Comparison of ENCODE assay signal across 14 mouse cellular contexts in genomic region chr5:8488701-8489297, GRCm38 (mm10).
A peak's percentile ranks its signal among the peaks of the same experiment; 100 is the strongest.
DNase-seq lines count a peak whose midpoint lies in the region; ATAC-seq and TF ChIP-seq lines count a peak whose summit lies in the region.
"Had no signal": no experiment of that assay in that cellular context is flagged by ENCODE, and none has a peak within 500 bp of the region (broad histone marks: within the 10 kb centered on the region; RNA-seq: fewer than 3 reads in every experiment).

No protein-coding gene starts in this region.

- no peak for TF ChIP-seq CTCF in hindbrain, postnatal 0 days (IDR thresholded peaks at IDR 0.05; ENCODE audit: low read depth)

- H3K36me3 ChIP-seq in forebrain, embryonic 11.5 days (ENCODE audit: control insufficient read depth, insufficient read depth, low read length), result no peaks in the 10 kb centered on the region
- no peaks in the 10 kb centered on the region for H3K36me3 ChIP-seq in hindbrain, postnatal 0 days (ENCODE audit: insufficient read depth, low read length)
- H3K36me3 ChIP-seq: heart, embryonic 15.5 days; limb, embryonic 12.5 days; stomach, embryonic 15.5 days had no signal

- ATAC-seq in forebrain, embryonic 11.5 days (replicated peaks; ENCODE audit: low FRiP score), result peak; percentile 71
- peak; percentile 19 for ATAC-seq in hindbrain, postnatal 0 days

- peak; percentile 44 for DNase-seq in ES-CJ7 (ENCODE audit: low read depth, low spot score)
- peak; percentile 93 for DNase-seq in R1 (ENCODE audit: low read depth, low spot score)
- no peak for DNase-seq in forebrain, embryonic 11.5 days (ENCODE audit: low spot score)
- peak; percentile 16 for DNase-seq in hindbrain, postnatal 0 days (ENCODE audit: low spot score)
- DNase-seq in layer of hippocampus, adult 9-11 months, result no peak
- DNase-seq in thymus, postnatal 4 days, result no peak
- DNase-seq in cerebellum, adult 18-20 months, result no peak
- DNase-seq: lung, postnatal 10 days; spleen, adult 18-20 months had no signal

- no peak overlapping the region for H3K9ac ChIP-seq in forebrain, embryonic 11.5 days (ENCODE audit: low read length)
- no peak overlapping the region for H3K9ac ChIP-seq in hindbrain, postnatal 0 days (replicated peaks; ENCODE audit: low read length)
- H3K9ac ChIP-seq: heart, embryonic 15.5 days; limb, embryonic 12.5 days; liver, embryonic 14.5 days; stomach, embryonic 15.5 days had no signal

- H3K9me3 ChIP-seq in forebrain, embryonic 11.5 days (ENCODE audit: control insufficient read depth, low read length), result no peaks in the 10 kb centered on the region
- H3K9me3 ChIP-seq in hindbrain, postnatal 0 days (ENCODE audit: low read length), result no peaks in the 10 kb centered on the region
- H3K9me3 ChIP-seq: heart, embryonic 15.5 days; limb, embryonic 12.5 days; megakaryocyte, embryonic 14.5 days; stomach, embryonic 15.5 days had no signal

- no peak overlapping the region for H3K4me3 ChIP-seq in forebrain, embryonic 11.5 days (ENCODE audit: low read depth, low read length)
- no peak overlapping the region for H3K4me3 ChIP-seq in hindbrain, postnatal 0 days (ENCODE audit: low read length)
- H3K4me3 ChIP-seq: heart, embryonic 15.5 days; limb, embryonic 12.5 days; megakaryocyte, embryonic 14.5 days; stomach, embryonic 15.5 days had no signal

- H3K27ac ChIP-seq in forebrain, embryonic 11.5 days (ENCODE audit: low read depth, low read length), result peak overlapping the region; percentile 66
- no peak overlapping the region for H3K27ac ChIP-seq in hindbrain, postnatal 0 days
- H3K27ac ChIP-seq: heart, embryonic 15.5 days; limb, embryonic 12.5 days; liver, embryonic 14.5 days; stomach, embryonic 15.5 days had no signal

- peaks cover 8% of the 10 kb centered on the region; the same call in 1 of the 2 replicates for H3K4me1 ChIP-seq in forebrain, embryonic 11.5 days (replicated peaks; ENCODE audit: control insufficient read depth, insufficient read depth, low read length)
- H3K4me1 ChIP-seq in hindbrain, postnatal 0 days (ENCODE audit: insufficient read depth, low read length), result no peaks in the 10 kb centered on the region
- H3K4me1 ChIP-seq: heart, embryonic 15.5 days; limb, embryonic 12.5 days; stomach, embryonic 15.5 days had no signal

- 30% methylated on average over 2 of the region's 2 CpGs for WGBS in forebrain, embryonic 11.5 days
- WGBS in hindbrain, postnatal 0 days, result 30% methylated on average over 2 of the region's 2 CpGs

- H3K27me3 ChIP-seq in forebrain, embryonic 11.5 days (ENCODE audit: control insufficient read depth, insufficient read depth, low read length), result no peaks in the 10 kb centered on the region
- H3K27me3 ChIP-seq in hindbrain, postnatal 0 days (ENCODE audit: insufficient read depth, low read length), result no peaks in the 10 kb centered on the region
- H3K27me3 ChIP-seq: heart, embryonic 15.5 days; limb, embryonic 12.5 days; megakaryocyte, embryonic 14.5 days; stomach, embryonic 15.5 days had no signal

- no peak overlapping the region for H3K4me2 ChIP-seq in forebrain, embryonic 11.5 days (ENCODE audit: low read depth, low read length, severe bottlenecking)
- H3K4me2 ChIP-seq in hindbrain, postnatal 0 days (ENCODE audit: low read depth, low read length), result no peak overlapping the region
- H3K4me2 ChIP-seq: heart, embryonic 15.5 days; limb, embryonic 12.5 days; stomach, embryonic 15.5 days had no signal

Comparison
In these comparisons a context has a peak if more than half of its experiments do, and no peak if none do; other contexts are left out.
1. DNase-seq: peak in ES-CJ7 (single experiment), R1 (single experiment) and hindbrain, postnatal 0 days (single experiment); none in forebrain, embryonic 11.5 days (single experiment), layer of hippocampus, adult 9-11 months (single experiment), thymus, postnatal 4 days (single experiment) and cerebellum, adult 18-20 months (0 of 2).